Mouse (Mus musculus): ENCODE measurements at regions not wholly inside any gene's neighbourhood (a gene's known extent, or its start where the extent isn't known, plus 50 kb on each side); places are given as distances from the start of the nearest gene placed in this dataset.
"Not testable (repeated sequence)": the region's sequence is repeated elsewhere in the genome, so short reads cannot be mapped to it uniquely, and the experiment has no call there.

- no peak for DNase-seq (ENCODE audit: low spot score)
These were observed 347.7 kb downstream of the Cypt12 start for GRCm38 (mm10) chr3:18295921-18296320.

- DNase-seq (ENCODE audit: low spot score) = no peak
These were observed 350.5 kb downstream of the Cypt12 start for GRCm38 (mm10) chr3:18298699-18299098.

GRCm38 (mm10) chr3:18299502-18299901 is 351.3 kb downstream of the Cypt12 start:
- peak; percentile 4 for DNase-seq (ENCODE audit: low spot score)

GRCm38 (mm10) chr3:18319433-18319832 is 371.2 kb downstream of the Cypt12 start:
- no peak for DNase-seq (ENCODE audit: low spot score)

GRCm38 (mm10) chr3:18333182-18333581 is 385.0 kb downstream of the Cypt12 start:
- DNase-seq (ENCODE audit: low spot score) = no peak

- DNase-seq (ENCODE audit: low spot score) = no peak
These were observed 391.0 kb downstream of the Cypt12 start for GRCm38 (mm10) chr3:18339189-18339588.

GRCm38 (mm10) chr3:18341757-18342156 is 393.5 kb downstream of the Cypt12 start:
- DNase-seq (ENCODE audit: low spot score) = no peak

GRCm38 (mm10) chr3:18378014-18379005 is 430.1 kb downstream of the Cypt12 start:
- DNase-seq (ENCODE audit: low spot score) = no peak

GRCm38 (mm10) chr3:18421886-18422575 is 473.8 kb downstream of the Cypt12 start:
- DNase-seq (ENCODE audit: low spot score) = peak; percentile 16

- no peak for DNase-seq (ENCODE audit: low spot score)
These were observed 480.7 kb downstream of the Cypt12 start for GRCm38 (mm10) chr3:18428908-18429307.

- peak; percentile 40 for DNase-seq (ENCODE audit: low spot score)
These were observed 490.6 kb downstream of the Cypt12 start for GRCm38 (mm10) chr3:18438845-18439244.

- DNase-seq (ENCODE audit: low spot score) = no peak
These were observed 504.2 kb downstream of the Cypt12 start for GRCm38 (mm10) chr3:18452197-18452933.

GRCm38 (mm10) chr3:18453220-18453985 is 505.2 kb downstream of the Cypt12 start:
- no peak for DNase-seq (ENCODE audit: low spot score)

GRCm38 (mm10) chr3:18453986-18454291 is 505.7 kb downstream of the Cypt12 start:
- DNase-seq (ENCODE audit: low spot score) = no peak

- not testable (repeated sequence) for DNase-seq (ENCODE audit: low spot score)
These were observed 506.5 kb downstream of the Cypt12 start for GRCm38 (mm10) chr3:18454558-18455191.

GRCm38 (mm10) chr3:18456033-18456690 is 508.0 kb downstream of the Cypt12 start:
- peak; percentile 7 for DNase-seq (ENCODE audit: low spot score)

- DNase-seq (ENCODE audit: low spot score) = no peak
These were observed 512.1 kb downstream of the Cypt12 start for GRCm38 (mm10) chr3:18460267-18460666.

GRCm38 (mm10) chr3:18471846-18472245 is 523.6 kb downstream of the Cypt12 start:
- DNase-seq (ENCODE audit: low spot score) = no peak

GRCm38 (mm10) chr3:18479557-18479956 is 531.3 kb downstream of the Cypt12 start:
- DNase-seq (ENCODE audit: low spot score) = no peak

GRCm38 (mm10) chr3:18482006-18482405 is 533.8 kb downstream of the Cypt12 start:
- no peak for DNase-seq (ENCODE audit: low spot score)

- no peak for DNase-seq (ENCODE audit: low spot score)
These were observed 540.7 kb downstream of the Cypt12 start for GRCm38 (mm10) chr3:18488886-18489285.
